Mouse (Mus musculus): ENCODE results near the gene Kcnj9. TPM values are rescaled to one million over a fixed set of nuclear protein-coding genes. Genes with fewer than 3 reads are reported as not detected.

The Kcnj9 gene
- polyA plus RNA-seq, 1 experiment: 3.9 TPM

DNA sequence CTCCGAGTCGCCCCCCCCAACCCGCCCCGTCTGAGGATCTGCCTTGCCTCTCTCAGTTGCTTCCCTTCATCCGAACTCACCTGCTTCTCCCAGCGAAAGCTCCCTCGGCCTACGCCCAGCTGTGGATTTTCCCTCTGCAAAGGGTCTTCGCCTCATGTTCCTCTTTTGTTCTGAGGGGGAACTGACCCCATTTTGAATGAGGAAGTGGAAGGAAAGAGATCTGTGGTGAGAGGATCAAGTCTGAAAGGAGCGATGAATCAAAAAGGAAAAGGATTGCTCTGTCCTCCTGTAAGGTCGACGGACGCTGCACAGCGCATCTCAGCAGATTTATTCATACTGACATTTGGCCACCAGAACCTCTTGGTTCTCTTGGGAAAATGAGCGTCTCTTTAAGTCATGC is 6.7 kb upstream of the Kcnj9 start:
- TF ChIP-seq CTCF (IDR thresholded peaks at IDR 0.05; ENCODE audit: extremely low read depth, insufficient read depth, insufficient read length, insufficient replicate concordance) (no peak), POLR2A (IDR thresholded peaks at IDR 0.05; ENCODE audit: low read depth, low read length) (no peak)
- no peak for DNase-seq (ENCODE audit: low read depth in 1 of 2, low spot score in 2 of 2)
- no peaks in the 10 kb centered on the region for H3K36me3 ChIP-seq (ENCODE audit: control insufficient read depth, insufficient read depth, low read length)
- 31% methylated on average over 15 of the region's 15 CpGs for WGBS
- peaks cover 5% of the 10 kb centered on the region for H3K27me3 ChIP-seq (ENCODE audit: control insufficient read depth, insufficient read depth, low read length)
- no peak overlapping the region for H3K4me3 ChIP-seq (ENCODE audit: extremely low read depth, insufficient read depth, insufficient read length)
- H3K27ac ChIP-seq (ENCODE audit: insufficient read depth, low read length): no peak overlapping the region
- no peaks in the 10 kb centered on the region for H3K4me1 ChIP-seq (ENCODE audit: control insufficient read depth, insufficient read depth, insufficient read length)

DNA sequence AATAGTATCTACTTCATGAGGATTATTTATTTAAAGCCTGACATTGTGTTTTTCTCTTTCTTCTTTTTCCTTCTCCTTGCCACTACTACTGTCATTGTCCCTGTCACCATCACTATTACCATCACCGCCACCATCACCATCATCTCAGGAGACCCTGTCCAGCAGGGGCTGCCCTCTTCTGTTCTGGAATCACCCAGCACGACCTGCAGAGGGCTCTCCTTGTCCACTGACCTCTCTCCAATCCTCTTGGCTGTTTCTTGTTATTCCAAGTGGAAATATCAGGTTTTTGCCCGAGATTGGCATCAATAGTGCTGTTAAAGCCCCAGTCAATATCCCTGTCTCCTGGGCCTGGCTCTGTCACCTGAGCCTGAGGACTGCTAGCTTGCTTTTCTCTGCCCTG is 4.4 kb upstream of the Kcnj9 start:
- no peaks in the 10 kb centered on the region for H3K4me1 ChIP-seq (ENCODE audit: control insufficient read depth, insufficient read depth, insufficient read length)
- no peak overlapping the region for H3K27ac ChIP-seq (ENCODE audit: insufficient read depth, low read length)
- 0 out of 2 replicates have a peak, but pooled peaks cover 1% of the 10 kb centered on the region for H3K27me3 ChIP-seq (ENCODE audit: control insufficient read depth, insufficient read depth, low read length)
- no peaks in the 10 kb centered on the region for H3K36me3 ChIP-seq (ENCODE audit: control insufficient read depth, insufficient read depth, low read length)
- 49% methylated on average over 3 of the region's 3 CpGs for WGBS
- no peak overlapping the region for H3K4me3 ChIP-seq (ENCODE audit: extremely low read depth, insufficient read depth, insufficient read length)
- TF ChIP-seq CTCF (IDR thresholded peaks at IDR 0.05; ENCODE audit: extremely low read depth, insufficient read depth, insufficient read length, insufficient replicate concordance) (no peak), POLR2A (IDR thresholded peaks at IDR 0.05; ENCODE audit: low read depth, low read length) (no peak)
- no peak for DNase-seq (ENCODE audit: low read depth in 1 of 2, low spot score in 2 of 2)

DNA sequence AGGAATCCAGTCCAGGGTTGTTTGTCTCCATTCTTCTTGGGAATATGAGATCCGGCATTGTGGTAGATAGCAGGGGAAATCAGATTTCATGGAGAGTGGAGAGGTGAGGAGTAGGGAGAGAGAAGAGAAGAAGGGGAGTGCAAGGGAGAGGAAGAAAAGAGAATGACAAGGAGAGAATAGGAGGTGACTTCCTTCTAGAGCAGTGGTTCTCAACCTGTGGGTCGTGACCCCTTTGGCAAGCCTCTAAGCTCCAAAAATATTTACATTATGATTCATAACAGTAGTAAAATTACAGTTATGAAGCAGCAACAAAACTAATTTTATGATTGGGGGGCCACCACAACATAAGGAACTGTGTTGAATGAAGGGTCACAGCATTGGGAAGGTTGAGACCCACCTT is 3.8 kb upstream of the Kcnj9 start:
- H3K27ac ChIP-seq (ENCODE audit: insufficient read depth, low read length): no peak overlapping the region
- no peaks in the 10 kb centered on the region for H3K4me1 ChIP-seq (ENCODE audit: control insufficient read depth, insufficient read depth, insufficient read length)
- 78% methylated on average over 2 of the region's 2 CpGs for WGBS
- H3K36me3 ChIP-seq (ENCODE audit: control insufficient read depth, insufficient read depth, low read length): no peaks in the 10 kb centered on the region
- H3K4me3 ChIP-seq (ENCODE audit: extremely low read depth, insufficient read depth, insufficient read length): no peak overlapping the region
- 0 out of 2 replicates have a peak, but pooled peaks cover 1% of the 10 kb centered on the region for H3K27me3 ChIP-seq (ENCODE audit: control insufficient read depth, insufficient read depth, low read length)
- no peak for TF ChIP-seq CTCF (IDR thresholded peaks at IDR 0.05; ENCODE audit: extremely low read depth, insufficient read depth, insufficient read length, insufficient replicate concordance)
- TF ChIP-seq POLR2A (IDR thresholded peaks at IDR 0.05; ENCODE audit: low read depth, low read length): no peak
- DNase-seq (ENCODE audit: low read depth in 1 of 2, low spot score in 2 of 2): no peak

DNA sequence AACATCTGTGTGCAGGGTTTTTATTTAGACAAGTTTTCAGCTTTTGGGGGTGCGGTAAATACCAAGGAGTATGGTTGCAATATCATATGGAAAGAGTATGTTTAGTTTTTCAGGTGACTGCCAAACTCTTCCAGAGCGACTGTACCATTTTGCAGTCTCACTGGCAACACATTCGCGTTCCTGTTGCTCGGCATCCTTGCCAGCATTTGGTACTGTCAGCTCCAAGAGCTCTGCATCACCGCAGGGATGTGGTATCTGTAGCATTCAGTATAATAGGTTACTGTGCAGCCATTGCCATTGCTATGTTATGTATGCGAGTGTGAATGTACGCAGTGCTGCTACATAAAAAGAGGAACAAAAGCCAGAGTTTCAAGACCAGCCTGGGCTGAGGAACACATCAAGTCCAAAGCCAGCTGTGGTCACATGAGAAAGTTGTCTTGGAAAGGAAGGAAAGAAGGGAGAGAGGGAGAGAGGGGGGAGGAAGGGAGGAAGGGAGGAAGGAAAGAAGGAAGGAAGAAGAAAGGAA is 2.4 kb upstream of the Kcnj9 start:
- no peaks in the 10 kb centered on the region for H3K27me3 ChIP-seq (ENCODE audit: control insufficient read depth, insufficient read depth, low read length)
- H3K27ac ChIP-seq (ENCODE audit: insufficient read depth, low read length): no peak overlapping the region
- no peak for TF ChIP-seq POLR2A (IDR thresholded peaks at IDR 0.05; ENCODE audit: low read depth, low read length)
- no peak for TF ChIP-seq CTCF (IDR thresholded peaks at IDR 0.05; ENCODE audit: extremely low read depth, insufficient read depth, insufficient read length, insufficient replicate concordance)
- no peak overlapping the region for H3K4me3 ChIP-seq (ENCODE audit: extremely low read depth, insufficient read depth, insufficient read length)
- 48% methylated on average over 8 of the region's 8 CpGs for WGBS
- H3K36me3 ChIP-seq (ENCODE audit: control insufficient read depth, insufficient read depth, low read length): no peaks in the 10 kb centered on the region
- no peaks in the 10 kb centered on the region for H3K4me1 ChIP-seq (ENCODE audit: control insufficient read depth, insufficient read depth, insufficient read length)
- no peak for DNase-seq (ENCODE audit: low read depth in 1 of 2, low spot score in 2 of 2)

DNA sequence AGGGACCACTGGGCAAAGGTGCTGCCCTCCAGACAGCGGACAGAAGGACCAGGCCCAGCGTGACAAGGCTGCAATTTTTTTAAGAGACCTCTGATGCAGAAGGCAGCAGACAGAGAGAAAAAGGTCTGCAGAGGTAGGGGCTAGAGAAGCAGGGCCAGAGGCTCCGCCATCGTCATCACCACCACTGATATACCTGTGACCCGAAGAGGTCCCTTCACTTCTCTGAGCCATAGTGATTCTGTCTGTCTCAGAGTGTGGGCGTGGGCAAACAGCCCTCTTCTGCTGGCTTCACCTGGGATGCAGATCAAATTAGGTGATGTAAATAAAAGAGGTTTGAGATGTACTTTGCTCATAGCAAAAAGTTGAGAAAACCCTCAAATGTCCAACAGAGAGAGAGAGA is 498 bp upstream of the Kcnj9 start:
- TF ChIP-seq CTCF (IDR thresholded peaks at IDR 0.05; ENCODE audit: extremely low read depth, insufficient read depth, insufficient read length, insufficient replicate concordance) (no peak), POLR2A (IDR thresholded peaks at IDR 0.05; ENCODE audit: low read depth, low read length) (no peak)
- H3K4me1 ChIP-seq (ENCODE audit: control insufficient read depth, insufficient read depth, insufficient read length): peaks cover 5% of the 10 kb centered on the region; the same call in 1 of the 2 replicates
- H3K27me3 ChIP-seq (ENCODE audit: control insufficient read depth, insufficient read depth, low read length): peaks cover 3% of the 10 kb centered on the region; the same call in 1 of the 2 replicates
- 88% methylated on average over 6 of the region's 6 CpGs for WGBS
- no peak overlapping the region for H3K4me3 ChIP-seq (ENCODE audit: extremely low read depth, insufficient read depth, insufficient read length)
- no peak for DNase-seq (ENCODE audit: low read depth in 1 of 2, low spot score in 2 of 2)
- no peak overlapping the region for H3K27ac ChIP-seq (ENCODE audit: insufficient read depth, low read length)
- no peaks in the 10 kb centered on the region for H3K36me3 ChIP-seq (ENCODE audit: control insufficient read depth, insufficient read depth, low read length)

DNA sequence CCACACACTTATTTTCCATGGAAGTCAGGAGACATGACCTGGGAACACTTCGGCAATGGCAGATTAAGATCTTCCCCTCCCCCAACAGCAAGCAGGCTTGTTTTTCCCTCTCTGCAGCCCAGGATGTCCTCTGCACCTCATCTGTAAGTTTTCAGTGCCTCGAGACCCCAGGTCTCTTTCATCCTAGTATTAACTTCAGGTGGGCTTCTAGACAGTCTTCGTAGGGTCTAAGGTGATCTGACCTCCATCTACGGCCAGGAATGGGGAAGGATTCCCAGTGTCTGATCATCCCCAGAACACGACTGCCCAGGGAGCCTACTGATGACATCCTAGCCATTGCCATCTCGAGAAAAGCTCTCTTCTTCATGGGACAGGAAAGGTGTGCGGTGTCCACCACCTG is 657 bp downstream of the Kcnj9 start:
- H3K27ac ChIP-seq (ENCODE audit: insufficient read depth, low read length): no peak overlapping the region
- no peak overlapping the region for H3K4me3 ChIP-seq (ENCODE audit: extremely low read depth, insufficient read depth, insufficient read length)
- WGBS: 77% methylated on average over 7 of the region's 7 CpGs
- DNase-seq (ENCODE audit: low read depth in 1 of 2, low spot score in 2 of 2): no peak
- H3K4me1 ChIP-seq (ENCODE audit: control insufficient read depth, insufficient read depth, insufficient read length): peaks cover 5% of the 10 kb centered on the region; the same call in 1 of the 2 replicates
- H3K27me3 ChIP-seq (ENCODE audit: control insufficient read depth, insufficient read depth, low read length): peaks cover 3% of the 10 kb centered on the region; the same call in 1 of the 2 replicates
- H3K36me3 ChIP-seq (ENCODE audit: control insufficient read depth, insufficient read depth, low read length): no peaks in the 10 kb centered on the region
- TF ChIP-seq POLR2A (IDR thresholded peaks at IDR 0.05; ENCODE audit: low read depth, low read length): no peak

DNA sequence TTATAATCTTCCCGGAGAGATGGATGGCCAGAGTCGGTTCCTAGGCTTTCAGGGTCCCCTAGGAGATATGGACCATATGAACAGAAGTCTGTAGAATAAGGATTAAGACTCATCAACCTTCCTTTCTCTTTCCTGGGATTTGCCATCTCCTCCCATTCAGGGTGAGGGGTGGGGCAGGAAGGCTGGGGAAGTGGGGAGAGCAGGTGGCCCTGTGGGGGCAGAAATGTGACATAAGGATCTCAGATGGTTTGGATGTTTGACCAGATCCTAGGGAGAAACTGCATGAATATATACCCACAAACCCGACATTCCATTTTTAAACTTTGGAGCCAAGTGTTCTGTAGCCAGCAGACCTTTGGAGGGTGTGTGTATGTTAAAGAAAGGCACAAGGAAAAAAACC is 1.1 kb downstream of the Kcnj9 start:
- TF ChIP-seq CTCF (IDR thresholded peaks at IDR 0.05; ENCODE audit: extremely low read depth, insufficient read depth, insufficient read length, insufficient replicate concordance): no peak
- TF ChIP-seq POLR2A (IDR thresholded peaks at IDR 0.05; ENCODE audit: low read depth, low read length): no peak
- Histone ChIP-seq H3K4me1 (ENCODE audit: control insufficient read depth, insufficient read depth, insufficient read length) (peaks cover 5% of the 10 kb centered on the region; the same call in 1 of the 2 replicates), H3K4me3 (ENCODE audit: extremely low read depth, insufficient read depth, insufficient read length) (no peak overlapping the region), H3K36me3 (ENCODE audit: control insufficient read depth, insufficient read depth, low read length) (no peaks in the 10 kb centered on the region), H3K27ac (ENCODE audit: insufficient read depth, low read length) (no peak overlapping the region), H3K27me3 (ENCODE audit: control insufficient read depth, insufficient read depth, low read length) (peaks cover 3% of the 10 kb centered on the region; the same call in 1 of the 2 replicates)
- WGBS: 78% methylated on average over 3 of the region's 3 CpGs
- DNase-seq (ENCODE audit: low read depth in 1 of 2, low spot score in 2 of 2): no peak

All from spleen, adult 2 months (tissue).